24 mouse cellular contexts compared by ENCODE assay signal in genomic region chr3:18333182-18333581, GRCm38 (mm10).
"Had no signal": no experiment of that assay in that cellular context is flagged by ENCODE, and none has a peak within 500 bp of the region (broad histone marks: within the 10 kb centered on the region; RNA-seq: fewer than 3 reads in every experiment).

No protein-coding gene starts in this region.

- H3K4me1 ChIP-seq: heart, embryonic 10.5 days; heart, embryonic 12.5 days; hindbrain, embryonic 10.5 days; hindbrain, embryonic 12.5 days; intestine, embryonic 15.5 days; limb, embryonic 10.5 days; limb, embryonic 12.5 days had no signal

- DNase-seq: gastrocnemius, postnatal 14 days; gastrocnemius, postnatal 36 days; heart, adult 18-20 months; heart, postnatal 10 days; heart, postnatal 4 days; kidney, adult 18-20 months; kidney, adult 8-10 months; kidney, postnatal 10 days; kidney, postnatal 25 days; kidney, postnatal 4 days; liver had no signal

- H3K27me3 ChIP-seq: heart, embryonic 12.5 days; hindbrain, embryonic 12.5 days; intestine, embryonic 15.5 days; limb, embryonic 12.5 days had no signal

- H3K4me3 ChIP-seq: heart, embryonic 10.5 days; heart, embryonic 12.5 days; hindbrain, embryonic 10.5 days; hindbrain, embryonic 12.5 days; intestine, embryonic 15.5 days; layer of hippocampus, adult 2 months; left cerebral cortex, adult 2 months; limb, embryonic 10.5 days; limb, embryonic 12.5 days had no signal

- H3K27ac ChIP-seq: heart, embryonic 10.5 days; hindbrain, embryonic 10.5 days; hindbrain, embryonic 12.5 days; hindbrain, embryonic 14.5 days; intestine, embryonic 15.5 days; layer of hippocampus, adult 2 months; left cerebral cortex, adult 2 months; limb, embryonic 10.5 days; limb, embryonic 12.5 days had no signal

- ATAC-seq: hindbrain, embryonic 16.5 days; inflammation-experienced regulatory T-cells, adult 6 months; intestine, embryonic 15.5 days; intestine, postnatal 0 days had no signal
